Mouse (Mus musculus) kidney, embryonic 16.5 days (tissue): Measurements from ENCODE around the gene Nfam1. TPM values are rescaled to one million over a fixed set of nuclear protein-coding genes. Genes with fewer than 3 reads are reported as not detected.
A peak's percentile ranks its signal among the peaks of the same experiment; 100 is the strongest.

ENCODE experiments used
- microRNA-seq: library from miRNA; unstranded; fragments of <30 nt; microRNA quantifications from one replicate; pipeline ENCODE4, GENCODE M21; 2016
- polyA plus RNA-seq: library from polyadenylated mRNA; unstranded; fragments of >200 nt; fragmentation: Nextera tagmentation; extraction: Ambion mirVana; gene quantifications from 2 replicates; pipeline ENCODE4 v1.2.1, GENCODE M21; 2015

Gene Nfam1
- polyA plus RNA-seq, 1 experiment from 2014 or later = 3.3 TPM

Small RNA genes lying within 50 kb of the gene (microRNA-seq; reads per million reads assigned to microRNA genes)
- 18.8 reads per million, percentile 37 among the genes with 10 or more reads in this experiment for gene Mir3080

Other genes starting within 250 kb of the Nfam1 start
- gene Cyp2d26, start 239.0 kb downstream of the Nfam1 start, polyA plus RNA-seq = 49.7 and 58.2 TPM in 2 replicates
- gene Tcf20, start 45.4 kb downstream of the Nfam1 start, polyA plus RNA-seq = 7.3 and 8.3 TPM in 2 replicates
- gene Serhl, start 56.2 kb upstream of the Nfam1 start, polyA plus RNA-seq = 67.5 and 70.7 TPM in 2 replicates
- 67.5 and 69.3 TPM in 2 replicates for gene Rrp7a, start 89.5 kb upstream of the Nfam1 start, polyA plus RNA-seq
- 153 and 161 TPM in 2 replicates for gene Poldip3, start 116.1 kb upstream of the Nfam1 start, polyA plus RNA-seq
- 172 and 202 TPM in 2 replicates for gene Cyb5r3, start 139.3 kb upstream of the Nfam1 start, polyA plus RNA-seq
- gene A4galt, start 218.5 kb upstream of the Nfam1 start, polyA plus RNA-seq = 22.9 and 26.8 TPM in 2 replicates